Mouse (Mus musculus) CD4-positive helper T cell, adult 2 months (primary cell): Measurements from ENCODE around the gene Gpkow.

Source experiments
- DNase-seq: peaks from one replicate; pipeline ENCODE4 v3.0.0-alpha.2; 2012; ENCODE audit warnings: low read depth, missing footprints, low spot score

Gene Gpkow

DNA sequence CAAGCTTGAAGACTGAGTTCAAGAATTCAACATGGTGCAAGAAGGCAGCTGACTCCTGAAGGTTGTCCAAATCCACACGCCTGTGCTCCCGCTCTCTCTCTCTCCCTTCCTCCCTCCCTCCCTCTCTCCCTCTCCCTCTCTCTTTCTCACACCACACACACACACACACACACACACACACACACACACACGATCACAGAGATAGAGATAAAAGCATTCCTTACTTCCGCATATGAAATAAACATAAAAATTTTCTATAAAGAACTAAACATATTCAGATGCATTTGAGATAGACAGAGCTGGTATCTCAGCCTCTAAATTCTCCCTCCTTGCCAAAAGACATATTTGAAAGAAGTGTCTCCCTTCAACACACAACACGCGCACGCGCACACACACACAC, 48.5 kb downstream of the Gpkow start:
- no peak for DNase-seq

DNA sequence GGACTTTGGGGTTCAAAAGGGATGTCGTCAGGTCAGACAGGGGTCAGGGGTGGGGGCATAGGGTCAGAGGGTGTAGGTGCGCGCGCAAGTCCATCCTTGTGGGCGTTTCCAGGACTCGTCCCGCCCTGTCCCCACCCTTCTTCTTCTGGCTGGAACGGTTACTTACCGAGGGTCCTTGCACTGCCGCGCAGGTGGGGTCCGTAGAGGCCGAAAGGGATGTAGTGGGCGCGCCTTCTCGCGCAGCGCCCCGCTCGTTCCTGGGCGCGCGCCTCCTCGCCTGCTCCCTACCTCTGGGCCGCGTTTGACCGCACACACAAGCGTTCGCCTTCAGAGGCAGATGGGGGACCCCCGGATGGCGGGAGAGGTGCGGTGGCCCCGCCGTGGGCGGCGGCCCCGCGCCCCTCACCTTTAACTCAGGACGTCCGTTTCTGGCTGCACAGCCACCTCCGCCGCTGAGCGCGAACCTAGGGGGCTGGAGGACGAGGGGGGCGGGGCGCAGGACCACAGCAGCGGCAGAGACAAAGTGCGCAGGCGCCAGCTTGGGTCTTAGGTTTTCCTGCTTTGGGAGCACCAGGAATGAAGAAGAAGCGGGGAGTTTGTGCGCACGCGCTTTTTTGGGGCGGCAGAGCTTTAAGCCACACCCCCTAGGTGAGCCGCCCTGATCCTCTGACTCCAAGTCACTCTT, 53.6 kb downstream of the Gpkow start, which contains the start of gene Ccdc120:
TSS of gene Ccdc120 (minus strand) at position 474 of the 685 bp plus-strand sequence.
- no peak for DNase-seq

DNA sequence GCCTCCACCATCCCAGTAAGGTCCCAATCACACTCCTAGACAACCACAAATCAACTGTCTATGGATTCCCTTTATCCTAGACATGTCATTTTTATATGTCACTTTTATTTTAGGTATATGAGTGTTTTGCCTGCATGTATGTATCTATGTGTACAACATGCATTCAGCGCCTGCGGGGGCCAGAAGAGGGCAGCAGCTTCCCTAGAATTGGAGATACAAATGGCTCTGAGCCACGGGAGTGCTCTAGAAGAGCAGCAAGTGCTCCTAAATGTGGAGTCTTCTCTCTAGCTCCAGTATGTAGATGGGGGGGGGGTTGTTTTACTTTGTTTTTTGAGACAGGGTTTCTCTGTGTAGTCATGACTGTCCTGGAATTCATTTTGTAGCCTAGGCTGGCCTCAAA, 56.7 kb downstream of the Gpkow start:
- DNase-seq, result peak; percentile 10
